Mouse (Mus musculus) cerebellum, adult 11 months (tissue): ENCODE measurements around the gene Gm10840.
"Not testable (repeated sequence)": the region's sequence is repeated elsewhere in the genome, so short reads cannot be mapped to it uniquely, and the experiment has no call there.

Experiments
- DNase-seq: peaks from one replicate; pipeline ENCODE4 v3.0.0; 2022

Gene Gm10840

GRCm38 (mm10) chr11:106162237-106162636 lies 1.6 kb downstream of the Gm10840 start:
- DNase-seq, result no peak

DNA sequence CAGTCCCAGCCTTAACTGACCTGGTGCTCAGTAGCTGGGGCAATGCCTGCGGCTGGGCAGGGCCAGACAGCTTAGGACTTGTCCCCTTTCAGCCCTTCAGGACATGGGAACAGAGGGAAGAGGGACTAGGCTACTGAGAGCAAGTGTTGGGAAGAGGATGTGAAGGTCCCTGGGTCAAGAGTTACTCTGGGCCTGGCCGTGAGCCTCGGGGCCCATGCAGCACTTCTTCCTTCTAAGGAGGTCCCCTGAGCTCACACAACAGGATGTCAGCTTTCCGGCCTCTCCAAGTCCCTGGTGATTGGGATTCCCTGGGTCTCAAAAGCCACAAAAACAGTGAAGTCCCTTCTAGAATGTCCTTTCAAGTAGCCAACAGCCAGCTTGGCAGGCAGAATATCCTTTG lies 2.9 kb downstream of the Gm10840 start:
- DNase-seq, result no peak

DNA sequence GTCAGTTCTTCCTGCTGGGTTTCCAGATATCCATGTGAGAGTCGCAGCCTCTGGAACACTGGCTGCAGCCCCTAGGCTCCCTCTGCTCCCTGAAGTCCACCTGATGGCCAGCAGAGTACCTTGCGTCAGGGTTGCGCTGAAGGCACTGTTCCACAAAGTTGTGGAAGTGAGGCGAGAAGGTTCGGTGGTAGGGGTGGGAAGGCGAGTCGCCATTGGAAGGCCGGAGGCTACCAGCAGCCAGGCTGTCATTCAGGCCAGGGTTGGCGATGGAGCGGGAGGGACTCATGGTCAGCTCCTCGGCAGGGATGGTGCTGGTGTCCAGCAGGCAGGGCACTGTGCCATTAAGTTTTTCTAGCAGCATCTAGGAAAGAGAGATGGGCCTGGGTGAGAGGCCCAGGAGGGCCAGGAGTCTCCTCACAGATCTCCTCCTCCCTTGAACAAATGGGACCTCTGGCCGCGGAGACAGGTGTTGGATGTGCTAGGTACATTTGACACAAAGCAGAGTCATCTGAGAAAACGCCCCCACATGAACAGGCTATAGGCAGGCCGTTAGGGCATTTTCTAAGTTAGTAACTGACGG lies 4.0 kb downstream of the Gm10840 start:
- no peak for DNase-seq

DNA sequence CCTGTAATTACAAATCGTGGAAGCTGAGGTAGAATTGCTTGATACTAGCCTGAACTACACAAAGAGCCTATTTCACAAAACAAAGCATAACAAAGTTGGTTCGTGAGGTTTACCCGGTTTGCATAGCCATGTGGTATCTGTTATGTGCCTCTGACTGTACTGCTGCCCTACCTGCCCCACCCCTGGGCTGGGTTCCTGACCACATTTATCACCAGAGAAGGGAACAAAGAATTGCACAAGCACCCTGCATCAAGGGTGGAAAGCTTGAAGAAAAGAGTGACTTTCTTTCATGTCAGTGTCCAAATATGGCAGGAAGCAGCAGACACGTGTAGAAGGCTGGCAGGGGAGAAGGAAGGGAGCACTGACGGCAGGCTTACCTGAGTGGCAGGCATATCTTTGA lies 6.8 kb downstream of the Gm10840 start:
- DNase-seq, result no peak

DNA sequence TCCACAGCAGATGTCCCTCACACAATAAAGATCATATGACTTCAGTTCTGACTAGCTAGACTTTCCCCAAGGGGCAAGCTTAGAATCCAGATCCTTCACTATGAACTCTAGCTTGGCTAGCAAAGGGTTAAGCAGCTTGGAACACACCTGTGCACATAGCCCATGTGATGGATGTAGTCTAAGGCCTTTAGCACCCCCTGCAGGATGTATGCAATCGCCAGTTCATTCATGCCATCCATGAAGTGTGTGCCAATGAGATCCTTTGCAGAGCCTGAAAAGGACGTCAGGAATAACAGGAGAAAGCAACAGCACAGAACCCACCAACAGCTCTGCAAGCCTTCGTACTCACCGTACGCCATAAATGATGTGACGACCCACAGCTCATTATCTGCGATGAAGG lies 10.2 kb downstream of the Gm10840 start:
- no peak for DNase-seq

- no peak for DNase-seq
Measured at GRCm38 (mm10) chr11:106173228-106173627, 12.6 kb downstream of the Gm10840 start.

GRCm38 (mm10) chr11:106174372-106174771 lies 13.7 kb downstream of the Gm10840 start:
- DNase-seq, result peak; percentile 66

- DNase-seq, result peak; percentile 62
Measured at GRCm38 (mm10) chr11:106175081-106175480, 14.4 kb downstream of the Gm10840 start.

GRCm38 (mm10) chr11:106176372-106176771 lies 15.7 kb downstream of the Gm10840 start:
- DNase-seq, result no peak

DNA sequence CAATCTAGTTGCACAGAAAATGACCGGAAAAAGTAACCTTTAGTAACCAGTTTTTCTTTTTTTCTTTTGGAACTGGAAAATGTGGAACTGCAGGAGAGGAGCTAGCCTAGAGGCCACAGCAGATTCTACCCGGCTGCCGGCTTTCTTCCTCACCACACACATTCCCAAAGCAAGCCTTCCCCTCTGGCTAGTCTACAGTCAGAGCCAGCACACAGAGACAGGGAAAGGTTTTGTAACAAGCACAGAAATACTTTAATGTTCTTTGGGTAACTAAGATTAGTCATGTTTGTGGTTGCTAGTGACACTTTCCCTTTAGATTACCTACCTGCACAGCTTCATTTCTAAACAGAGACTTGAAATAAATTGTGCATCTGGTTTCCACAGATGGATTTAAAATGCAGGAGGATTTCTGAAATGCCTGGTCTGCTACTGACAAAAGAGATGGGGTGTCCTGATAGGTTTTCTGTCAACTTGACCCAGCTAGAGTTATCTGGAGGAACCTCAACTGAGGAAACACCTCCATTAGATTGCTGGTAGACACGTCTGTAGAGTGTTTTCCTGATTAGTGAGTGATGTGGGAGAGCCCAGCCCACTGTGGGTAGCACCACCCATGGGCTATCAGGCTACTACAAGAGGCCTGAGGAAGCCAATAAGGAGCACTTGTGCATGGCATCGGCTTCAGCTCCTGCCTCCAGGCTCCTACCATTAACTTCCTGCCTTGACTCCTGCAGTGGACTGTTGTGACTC lies 17.6 kb downstream of the Gm10840 start:
- DNase-seq, result no peak

DNA sequence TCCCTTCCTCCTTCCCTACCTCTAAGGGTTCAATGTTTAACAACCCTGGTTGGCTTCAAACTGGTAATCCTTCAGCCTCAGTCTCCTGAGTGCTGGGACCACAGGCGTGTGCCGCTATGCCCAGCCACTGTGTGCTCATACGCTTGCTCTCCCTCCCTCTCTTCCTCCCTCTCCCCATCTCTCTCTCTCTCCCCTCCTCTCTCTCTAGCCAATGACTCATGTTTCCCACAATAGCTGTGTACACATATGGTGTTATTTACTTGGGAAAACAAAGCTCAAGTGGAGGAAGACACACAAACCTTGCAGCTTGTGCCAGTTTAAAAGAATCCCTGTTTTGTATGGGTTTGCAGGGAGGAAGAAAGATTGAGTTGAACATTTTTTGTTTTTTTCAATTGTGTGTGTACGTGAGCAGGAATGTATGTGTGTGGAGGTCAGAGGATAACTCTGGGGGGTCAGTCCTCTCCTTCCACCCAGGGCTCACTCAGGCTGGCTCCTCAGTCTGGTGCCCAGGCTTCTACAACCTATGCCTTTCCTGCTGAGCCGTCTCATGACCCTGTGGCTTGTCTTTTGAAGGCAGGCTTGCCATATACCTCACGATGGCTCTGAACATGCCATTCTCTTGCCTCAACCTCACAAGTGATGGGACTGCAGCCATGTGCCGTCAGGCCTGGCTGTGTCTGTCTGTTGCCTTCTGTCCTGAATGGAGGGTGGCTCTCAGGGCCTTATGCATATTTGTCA lies 19.2 kb downstream of the Gm10840 start:
- peak; percentile 63 for DNase-seq

GRCm38 (mm10) chr11:106180449-106180801 lies 19.8 kb downstream of the Gm10840 start:
- DNase-seq, result no peak

GRCm38 (mm10) chr11:106187326-106187725 lies 26.7 kb downstream of the Gm10840 start:
- no peak for DNase-seq

DNA sequence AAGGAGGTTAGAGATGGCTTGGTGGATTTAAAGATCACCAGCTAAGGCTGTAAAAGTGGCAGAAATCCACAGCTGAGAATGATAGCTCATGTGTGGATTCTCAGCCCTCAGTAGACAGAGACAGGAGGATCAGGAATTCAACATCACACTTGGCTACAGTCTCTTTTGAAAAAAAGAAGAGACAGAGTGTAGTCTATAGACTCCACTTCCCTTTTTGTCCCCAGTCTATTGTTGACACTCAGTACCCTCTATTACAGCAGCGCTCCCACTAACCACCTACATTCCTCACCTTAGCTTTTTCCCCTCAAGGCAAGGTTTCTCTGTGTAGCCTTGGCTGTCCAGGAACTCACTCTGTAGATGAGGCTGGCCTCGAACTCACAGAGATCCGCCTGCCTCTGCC lies 31.1 kb downstream of the Gm10840 start:
- DNase-seq, result no peak

DNA sequence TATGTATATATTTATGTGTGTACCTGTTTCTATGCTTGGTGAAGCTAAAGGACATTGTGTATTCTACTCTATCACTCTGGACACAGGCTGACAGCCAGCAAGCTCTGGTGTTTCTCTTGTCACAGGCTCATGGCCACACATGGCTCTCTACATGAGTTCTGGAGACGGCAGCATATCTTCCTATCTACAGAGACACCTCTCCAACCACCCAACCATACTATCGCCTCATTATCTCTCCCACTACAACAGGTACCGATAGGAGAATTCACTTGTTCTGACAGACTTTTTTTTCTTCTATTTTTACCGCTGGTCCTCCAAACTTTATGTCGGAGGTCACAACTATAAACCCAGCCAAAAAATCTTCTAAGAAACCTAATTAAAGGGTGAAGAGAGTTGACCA lies 31.6 kb downstream of the Gm10840 start:
- DNase-seq, result no peak

GRCm38 (mm10) chr11:106192657-106193370 lies 32.2 kb downstream of the Gm10840 start:
- no peak for DNase-seq

DNA sequence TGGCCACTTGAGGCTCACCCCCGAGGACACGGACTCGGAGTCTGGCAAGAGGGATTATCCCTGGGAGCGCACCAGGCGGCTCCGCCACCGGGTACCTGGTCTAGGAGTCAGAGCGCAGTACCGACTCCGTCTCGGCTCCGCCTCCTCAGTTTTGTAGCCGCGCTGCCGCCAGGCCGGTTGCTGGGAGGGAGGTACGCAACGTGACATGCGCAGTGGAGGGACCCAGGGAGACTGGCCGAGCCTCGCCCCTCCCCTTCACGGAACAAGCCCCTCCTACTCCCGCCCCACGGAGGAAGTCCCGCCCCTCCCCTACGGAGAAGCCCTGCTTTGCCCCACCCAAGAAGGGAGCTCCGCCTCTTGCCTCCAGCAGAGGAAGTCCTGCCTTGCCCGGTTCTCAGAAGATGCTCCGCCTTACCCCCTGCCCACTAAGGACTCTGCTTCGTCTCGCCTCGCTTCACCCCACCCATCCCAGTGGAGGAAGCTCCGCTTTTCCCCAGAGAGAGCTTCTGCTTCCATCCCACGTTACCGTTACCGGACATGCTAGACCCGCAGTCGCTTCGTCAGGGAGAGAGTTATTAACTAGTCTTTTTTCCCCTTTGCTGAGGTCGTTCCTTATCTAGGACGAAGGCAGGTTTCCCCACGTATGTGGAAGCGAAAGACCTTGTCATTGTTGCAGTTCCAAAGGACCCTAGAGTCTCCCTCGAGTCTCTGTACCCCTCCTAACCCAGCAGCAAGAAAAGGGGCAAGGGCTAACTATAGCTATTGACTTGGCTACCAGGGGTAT lies 32.9 kb downstream of the Gm10840 start:
- DNase-seq, result peak; percentile 96

GRCm38 (mm10) chr11:106194155-106194541 lies 33.5 kb downstream of the Gm10840 start:
- no peak for DNase-seq

DNA sequence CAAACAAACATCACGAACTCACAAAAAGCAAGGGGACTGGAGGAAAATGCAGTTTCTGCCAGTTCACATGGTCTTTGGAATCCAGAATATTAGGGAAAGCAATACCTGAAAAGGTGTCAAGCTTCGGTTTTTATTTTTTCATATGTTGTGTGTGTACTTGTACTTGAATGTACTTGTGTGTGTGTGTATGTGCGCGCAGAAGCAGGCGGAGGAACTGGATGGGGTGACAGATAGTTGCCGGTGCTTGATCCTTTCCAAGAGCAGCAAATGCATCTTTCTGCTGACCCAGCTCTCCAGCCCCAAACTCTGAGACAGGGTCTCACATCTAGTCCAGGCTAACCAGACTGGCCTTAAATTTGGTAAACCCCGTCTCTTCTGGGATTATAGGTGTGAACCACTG lies 34.2 kb downstream of the Gm10840 start:
- no peak for DNase-seq

DNA sequence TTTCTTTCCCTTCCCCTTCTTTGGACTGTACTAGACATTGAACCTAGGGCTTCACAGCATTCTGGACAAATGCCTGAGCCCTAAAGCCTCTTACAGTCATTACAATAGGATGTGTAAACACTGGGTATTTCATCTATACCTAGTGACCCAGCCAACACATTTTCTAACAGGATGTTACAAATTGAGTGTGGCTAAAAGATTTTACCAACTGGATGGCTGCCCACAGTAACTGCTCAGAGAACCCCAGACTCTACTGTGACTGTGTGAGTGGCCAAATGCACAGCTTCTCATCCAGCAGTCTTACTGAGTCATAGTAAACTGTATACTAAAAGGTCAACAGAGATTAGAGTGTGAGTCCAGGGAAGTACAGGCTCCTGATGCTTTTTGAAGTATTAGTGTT lies 34.7 kb downstream of the Gm10840 start:
- no peak for DNase-seq

DNA sequence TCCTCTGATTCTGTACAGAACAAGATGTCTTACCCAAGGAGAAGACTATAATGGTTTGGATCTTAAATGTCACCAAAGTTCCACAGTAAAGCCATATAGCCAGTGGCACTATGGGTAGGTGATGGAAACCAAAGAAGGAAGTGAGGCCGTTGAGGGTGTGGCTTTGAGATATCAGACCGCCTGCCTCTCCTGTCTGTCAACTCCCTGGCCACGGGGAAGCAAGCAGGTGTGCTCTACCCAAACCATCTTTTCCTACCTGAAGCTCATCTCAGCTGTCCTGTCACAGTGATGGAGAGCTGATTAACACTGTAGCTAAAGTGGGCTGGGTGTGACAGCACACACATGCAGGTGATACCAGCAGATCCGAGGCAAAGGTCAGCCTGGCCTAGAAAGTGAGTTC lies 37.6 kb downstream of the Gm10840 start:
- no peak for DNase-seq

DNA sequence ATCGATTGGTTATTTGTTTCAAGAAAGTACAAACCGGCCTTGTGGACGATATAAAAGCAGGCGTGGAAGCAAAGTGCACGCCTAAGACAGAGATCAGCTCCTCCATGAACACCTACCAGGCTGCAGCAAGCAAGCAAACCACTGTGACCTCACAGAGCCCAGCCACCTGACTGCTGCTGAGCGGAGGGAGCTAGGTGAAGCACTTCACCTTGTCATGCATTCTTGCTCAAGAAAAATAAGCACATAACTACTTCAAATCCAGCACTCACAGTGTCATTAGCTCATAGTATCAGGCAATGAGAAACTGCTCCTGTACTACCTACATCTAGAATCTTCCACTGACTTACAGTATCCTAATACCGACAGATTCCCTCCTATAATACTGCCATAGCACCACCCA lies 39.3 kb downstream of the Gm10840 start:
- DNase-seq, result not testable (repeated sequence)

DNA sequence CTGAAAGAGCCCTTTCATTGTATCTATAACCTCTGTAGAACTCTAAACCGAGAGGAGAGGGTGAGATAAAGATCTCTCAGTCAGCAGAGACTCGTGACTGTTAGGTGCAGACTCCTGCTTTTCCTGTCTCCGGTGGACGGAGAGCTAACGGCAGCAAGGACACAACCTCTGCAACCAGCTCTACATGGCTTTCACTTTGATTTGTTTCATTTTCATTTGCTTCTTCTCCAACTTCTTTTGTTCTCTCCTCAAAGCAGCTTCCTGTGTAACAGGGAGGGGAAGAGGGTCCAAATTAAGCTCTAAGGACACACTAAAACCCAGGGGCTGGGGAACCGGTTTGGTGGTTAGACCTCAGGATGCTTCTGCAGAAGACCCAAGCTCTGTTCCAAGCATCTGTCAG lies 40.1 kb downstream of the Gm10840 start:
- no peak for DNase-seq
